Mouse (Mus musculus): ENCODE data around the gene Ubald2. TPM values are rescaled to one million over a fixed set of nuclear protein-coding genes. Genes with fewer than 3 reads are reported as not detected.
A peak's percentile ranks its signal among the peaks of the same experiment; 100 is the strongest.
"Not testable (repeated sequence)": the region's sequence is repeated elsewhere in the genome, so short reads cannot be mapped to it uniquely, and the experiment has no call there.

Gene Ubald2
- polyA plus RNA-seq, 1 experiment from 2014 or later, result 80.2 TPM

DNA sequence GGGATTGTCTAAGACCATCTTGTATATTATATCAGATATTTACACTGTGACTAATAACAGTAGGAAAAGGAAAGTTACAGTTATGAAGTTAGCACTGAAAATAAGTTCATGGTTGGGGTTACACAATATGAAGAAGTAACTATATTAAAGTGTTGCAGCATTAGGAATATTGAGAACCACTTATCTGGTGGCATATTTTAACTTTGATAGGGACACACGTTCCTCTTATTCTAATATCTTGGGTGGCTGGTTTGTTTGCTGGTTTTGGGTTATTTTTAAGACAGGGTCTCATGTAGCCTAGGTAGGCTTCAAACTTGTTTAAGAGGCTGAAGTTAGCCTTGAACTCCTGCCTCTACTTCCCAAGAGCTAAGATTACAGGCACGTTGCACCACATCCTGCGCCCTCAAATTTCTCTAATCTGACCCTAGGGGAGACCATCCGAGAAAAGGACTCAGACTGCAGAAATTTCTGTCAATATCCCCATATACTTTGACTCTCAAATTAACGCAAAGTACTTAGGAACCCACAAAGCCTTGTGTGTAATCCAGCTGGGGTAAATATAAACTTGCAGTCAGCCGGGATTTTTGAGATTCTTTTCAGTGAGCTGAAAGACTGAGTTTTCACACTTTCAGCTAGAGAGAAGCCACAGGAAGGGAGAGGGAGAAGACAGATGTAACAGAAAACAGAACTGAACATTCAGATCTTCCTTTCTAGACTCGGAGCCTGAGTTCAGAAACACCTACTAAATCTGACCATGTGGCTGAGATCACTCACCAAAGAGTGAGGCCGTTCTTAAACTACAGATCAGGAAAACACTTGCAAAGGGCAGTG lies 36.2 kb upstream of the Ubald2 start:
- DNase-seq (ENCODE audit: low spot score), result no peak
- Histone ChIP-seq H3K27me3 (replicated peaks; ENCODE audit: control insufficient read depth, insufficient read depth, low read length) (no peaks in the 10 kb centered on the region), H3K4me3 (ENCODE audit: low read depth, low read length) (no peak overlapping the region), H3K4me1 (replicated peaks; ENCODE audit: control insufficient read depth, insufficient read depth, low read length) (peaks cover 8% of the 10 kb centered on the region), H3K36me3 (ENCODE audit: control insufficient read depth, insufficient read depth, low read length) (no peaks in the 10 kb centered on the region), H3K27ac (ENCODE audit: low read depth, low read length) (no peak overlapping the region), H3K9me3 (ENCODE audit: control insufficient read depth, low read length) (no peaks in the 10 kb centered on the region), H3K9ac (ENCODE audit: low read depth, low read length) (no peak overlapping the region), H3K4me2 (no peak overlapping the region)
- 63% methylated on average over 8 of the region's 8 CpGs for WGBS
- ATAC-seq (replicated peaks; ENCODE audit: low FRiP score), result no peak

GRCm38 (mm10) chr11:116398348-116398677 lies 35.6 kb upstream of the Ubald2 start:
- H3K9ac ChIP-seq (ENCODE audit: low read depth, low read length), result no peak overlapping the region
- peaks cover 8% of the 10 kb centered on the region for H3K4me1 ChIP-seq (replicated peaks; ENCODE audit: control insufficient read depth, insufficient read depth, low read length)
- no peaks in the 10 kb centered on the region for H3K27me3 ChIP-seq (replicated peaks; ENCODE audit: control insufficient read depth, insufficient read depth, low read length)
- H3K9me3 ChIP-seq (ENCODE audit: control insufficient read depth, low read length), result no peaks in the 10 kb centered on the region
- DNase-seq (ENCODE audit: low spot score) (no peak), ATAC-seq (replicated peaks; ENCODE audit: low FRiP score) (no peak)
- H3K27ac ChIP-seq (ENCODE audit: low read depth, low read length), result no peak overlapping the region
- WGBS, result 86% methylated on average over 11 of the region's 11 CpGs
- H3K4me2 ChIP-seq, result no peak overlapping the region
- H3K36me3 ChIP-seq (ENCODE audit: control insufficient read depth, insufficient read depth, low read length), result no peaks in the 10 kb centered on the region
- H3K4me3 ChIP-seq (ENCODE audit: low read depth, low read length), result no peak overlapping the region

DNA sequence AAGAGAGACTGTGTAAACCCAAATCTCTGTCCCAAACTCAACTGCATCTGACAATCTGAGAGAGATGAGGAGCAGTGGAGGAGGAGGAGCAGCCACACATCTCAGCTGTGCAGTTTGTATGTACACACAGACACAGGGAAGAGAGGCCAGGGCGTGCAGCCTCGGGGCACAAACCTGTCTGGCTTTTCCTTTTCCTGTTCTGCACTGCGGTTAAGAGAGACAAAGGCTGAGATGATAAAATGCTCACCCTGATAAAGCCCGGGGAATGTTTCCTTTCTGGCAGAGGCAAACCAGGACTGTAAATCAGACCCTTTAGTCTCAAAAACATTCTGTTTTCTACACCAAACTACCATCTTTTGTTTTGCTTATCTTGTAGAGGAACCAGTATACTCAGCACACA lies 33.3 kb upstream of the Ubald2 start:
- no peaks in the 10 kb centered on the region; the same call in 1 of the 2 replicates for H3K36me3 ChIP-seq (ENCODE audit: control insufficient read depth, insufficient read depth, low read length)
- 13% methylated on average over 4 of the region's 4 CpGs for WGBS
- H3K4me3 ChIP-seq (ENCODE audit: low read depth, low read length), result no peak overlapping the region
- no peaks in the 10 kb centered on the region for H3K27me3 ChIP-seq (replicated peaks; ENCODE audit: control insufficient read depth, insufficient read depth, low read length)
- H3K9me3 ChIP-seq (ENCODE audit: control insufficient read depth, low read length), result no peaks in the 10 kb centered on the region
- peak overlapping the region; percentile 38; the same call in 1 of the 2 replicates for H3K27ac ChIP-seq (ENCODE audit: low read depth, low read length)
- H3K4me1 ChIP-seq (replicated peaks; ENCODE audit: control insufficient read depth, insufficient read depth, low read length), result peaks cover 8% of the 10 kb centered on the region
- DNase-seq (ENCODE audit: low spot score) (no peak), ATAC-seq (replicated peaks; ENCODE audit: low FRiP score) (no peak)
- H3K4me2 ChIP-seq, result no peak overlapping the region
- H3K9ac ChIP-seq (ENCODE audit: low read depth, low read length), result no peak overlapping the region

- 84% methylated on average over 4 of the region's 4 CpGs for WGBS
- no peaks in the 10 kb centered on the region for H3K9me3 ChIP-seq (ENCODE audit: control insufficient read depth, low read length)
- peaks cover 4% of the 10 kb centered on the region for H3K4me1 ChIP-seq (replicated peaks; ENCODE audit: control insufficient read depth, insufficient read depth, low read length)
- no peaks in the 10 kb centered on the region for H3K27me3 ChIP-seq (replicated peaks; ENCODE audit: control insufficient read depth, insufficient read depth, low read length)
- H3K27ac ChIP-seq (ENCODE audit: low read depth, low read length), result no peak overlapping the region
- no peak overlapping the region for H3K4me3 ChIP-seq (ENCODE audit: low read depth, low read length)
- ATAC-seq (replicated peaks; ENCODE audit: low FRiP score), result no peak
- no peak overlapping the region for H3K9ac ChIP-seq (ENCODE audit: low read depth, low read length)
- H3K36me3 ChIP-seq (ENCODE audit: control insufficient read depth, insufficient read depth, low read length), result no peaks in the 10 kb centered on the region; the same call in 1 of the 2 replicates
- no peak overlapping the region for H3K4me2 ChIP-seq
- DNase-seq (ENCODE audit: low spot score), result no peak
Observed at GRCm38 (mm10) chr11:116405601-116406000, 28.3 kb upstream of the Ubald2 start.

GRCm38 (mm10) chr11:116406231-116406728 lies 27.6 kb upstream of the Ubald2 start:
- Histone ChIP-seq H3K4me1 (replicated peaks; ENCODE audit: control insufficient read depth, insufficient read depth, low read length) (no peaks in the 10 kb centered on the region), H3K4me2 (no peak overlapping the region), H3K9ac (ENCODE audit: low read depth, low read length) (no peak overlapping the region), H3K9me3 (ENCODE audit: control insufficient read depth, low read length) (no peaks in the 10 kb centered on the region), H3K27ac (ENCODE audit: low read depth, low read length) (no peak overlapping the region), H3K27me3 (replicated peaks; ENCODE audit: control insufficient read depth, insufficient read depth, low read length) (0 out of 2 replicates have a peak, but pooled peaks cover 3% of the 10 kb centered on the region), H3K36me3 (ENCODE audit: control insufficient read depth, insufficient read depth, low read length) (no peaks in the 10 kb centered on the region; the same call in 1 of the 2 replicates), H3K4me3 (ENCODE audit: low read depth, low read length) (no peak overlapping the region)
- 90% methylated on average over 16 of the region's 16 CpGs for WGBS
- DNase-seq (ENCODE audit: low spot score) (no peak), ATAC-seq (replicated peaks; ENCODE audit: low FRiP score) (no peak)

- 84% methylated on average over 3 of the region's 3 CpGs for WGBS
- no peak for DNase-seq (ENCODE audit: low spot score)
- no peaks in the 10 kb centered on the region for H3K36me3 ChIP-seq (ENCODE audit: control insufficient read depth, insufficient read depth, low read length)
- no peak overlapping the region for H3K27ac ChIP-seq (ENCODE audit: low read depth, low read length)
- no peak overlapping the region for H3K4me2 ChIP-seq
- H3K27me3 ChIP-seq (replicated peaks; ENCODE audit: control insufficient read depth, insufficient read depth, low read length), result peaks cover 15% of the 10 kb centered on the region
- no peaks in the 10 kb centered on the region for H3K9me3 ChIP-seq (ENCODE audit: control insufficient read depth, low read length)
- H3K9ac ChIP-seq (ENCODE audit: low read depth, low read length), result no peak overlapping the region
- no peak overlapping the region for H3K4me3 ChIP-seq (ENCODE audit: low read depth, low read length)
- ATAC-seq (replicated peaks; ENCODE audit: low FRiP score), result no peak
- peaks cover 11% of the 10 kb centered on the region for H3K4me1 ChIP-seq (replicated peaks; ENCODE audit: control insufficient read depth, insufficient read depth, low read length)
Observed at GRCm38 (mm10) chr11:116409008-116409407, 24.9 kb upstream of the Ubald2 start.

- DNase-seq (ENCODE audit: low spot score); ATAC-seq (replicated peaks; ENCODE audit: low FRiP score); H3K27ac ChIP-seq (ENCODE audit: low read depth, low read length); H3K4me3 ChIP-seq (ENCODE audit: low read depth, low read length); H3K9ac ChIP-seq (ENCODE audit: low read depth, low read length); H3K4me2 ChIP-seq; H3K36me3 ChIP-seq (ENCODE audit: control insufficient read depth, insufficient read depth, low read length); H3K9me3 ChIP-seq (ENCODE audit: control insufficient read depth, low read length): not testable (repeated sequence)
- 79% methylated on average over 4 of the region's 4 CpGs for WGBS
- Histone ChIP-seq H3K4me1 (replicated peaks; ENCODE audit: control insufficient read depth, insufficient read depth, low read length) (peaks cover 11% of the 10 kb centered on the region), H3K27me3 (replicated peaks; ENCODE audit: control insufficient read depth, insufficient read depth, low read length) (peaks cover 15% of the 10 kb centered on the region)
Observed at GRCm38 (mm10) chr11:116410415-116410814, 23.5 kb upstream of the Ubald2 start.

GRCm38 (mm10) chr11:116411582-116411981 lies 22.3 kb upstream of the Ubald2 start:
- no peak overlapping the region for H3K27ac ChIP-seq (ENCODE audit: low read depth, low read length)
- WGBS, result 39% methylated on average over 6 of the region's 6 CpGs

More at GRCm38 (mm10) chr11:116411582-116411981, 22.3 kb upstream of the Ubald2 start:
- peaks cover 15% of the 10 kb centered on the region for H3K27me3 ChIP-seq (replicated peaks; ENCODE audit: control insufficient read depth, insufficient read depth, low read length)
- DNase-seq (ENCODE audit: low spot score) (no peak), ATAC-seq (replicated peaks; ENCODE audit: low FRiP score) (no peak)
- no peaks in the 10 kb centered on the region for H3K9me3 ChIP-seq (ENCODE audit: control insufficient read depth, low read length)
- H3K4me3 ChIP-seq (ENCODE audit: low read depth, low read length), result peak overlapping the region; percentile 76; the same call in 1 of the 2 replicates
- peaks cover 11% of the 10 kb centered on the region for H3K4me1 ChIP-seq (replicated peaks; ENCODE audit: control insufficient read depth, insufficient read depth, low read length)
- no peak overlapping the region for H3K9ac ChIP-seq (ENCODE audit: low read depth, low read length)
- H3K4me2 ChIP-seq, result peak overlapping the region; percentile 99
- no peaks in the 10 kb centered on the region for H3K36me3 ChIP-seq (ENCODE audit: control insufficient read depth, insufficient read depth, low read length)

All from liver, embryonic 11.5 days (tissue).